Mouse (Mus musculus) layer of hippocampus, postnatal 14 days (tissue): ENCODE measurements around the gene Scube2. TPM values are rescaled to one million over a fixed set of nuclear protein-coding genes. Genes with fewer than 3 reads are reported as not detected.
A peak's percentile ranks its signal among the peaks of the same experiment; 100 is the strongest.

ENCODE experiments used
- DNase-seq, 2 experiments: peaks; one replicate each; pipeline ENCODE4 v3.0.0; 2021 to 2022; ENCODE audit warnings: low spot score in 2 of 2, mixed read lengths in 1 of 2
- total RNA-seq, 2 experiments: library from RNA; stranded (reverse); gene quantifications; 2 replicates each; pipeline ENCODE4 v1.2.3; 2021

Scube2 gene
- total RNA-seq, 2 experiments from 2014 or later = 1.6 to 2.0 TPM

- DNase-seq = no peak
Observed at GRCm38 (mm10) chr7:109803516-109803915, 62.0 kb downstream of the Scube2 start.

GRCm38 (mm10) chr7:109800626-109801025, 64.9 kb downstream of the Scube2 start:
- DNase-seq = no peak

GRCm38 (mm10) chr7:109799168-109799567, 66.3 kb downstream of the Scube2 start:
- no peak for DNase-seq

- no peak for DNase-seq
Observed at GRCm38 (mm10) chr7:109795564-109795963, 69.9 kb downstream of the Scube2 start.

GRCm38 (mm10) chr7:109794556-109794955, 70.9 kb downstream of the Scube2 start:
- DNase-seq = no peak

GRCm38 (mm10) chr7:109792759-109793158, 72.7 kb downstream of the Scube2 start:
- DNase-seq = peak in 1 of 2 experiments; percentile 57

- no peak for DNase-seq
Observed at GRCm38 (mm10) chr7:109790818-109791217, 74.7 kb downstream of the Scube2 start.

- DNase-seq = no peak
Observed at GRCm38 (mm10) chr7:109787860-109788259, 77.6 kb downstream of the Scube2 start.

- DNase-seq = no peak
Observed at GRCm38 (mm10) chr7:109783281-109783680, 82.2 kb downstream of the Scube2 start.

GRCm38 (mm10) chr7:109781470-109782203, 83.8 kb downstream of the Scube2 start, which contains the start of gene Nrip3:
TSS of gene Nrip3 (minus strand) at chr7:109782025.
- DNase-seq = peak; percentile 79 to 81

GRCm38 (mm10) chr7:109781087-109781469, 84.4 kb downstream of the Scube2 start:
- DNase-seq = peak in 1 of 2 experiments; percentile 41

- DNase-seq = no peak
Observed at GRCm38 (mm10) chr7:109772251-109772650, 93.2 kb downstream of the Scube2 start.

GRCm38 (mm10) chr7:109768699-109769383, 96.6 kb downstream of the Scube2 start:
- DNase-seq = no peak

- no peak for DNase-seq
Observed at GRCm38 (mm10) chr7:109767575-109768350, 97.7 kb downstream of the Scube2 start.

- peak in 1 of 2 experiments; percentile 64 for DNase-seq
Observed at GRCm38 (mm10) chr7:109764009-109764408, 101.5 kb downstream of the Scube2 start.

- DNase-seq = no peak
Observed at GRCm38 (mm10) chr7:109756291-109756690, 109.2 kb downstream of the Scube2 start.

- DNase-seq = no peak
Observed at GRCm38 (mm10) chr7:109754034-109754433, 111.4 kb downstream of the Scube2 start.

GRCm38 (mm10) chr7:109752008-109752925, 113.2 kb downstream of the Scube2 start, which contains the start of gene Tmem9b:
TSS of gene Tmem9b (minus strand) at chr7:109752875.
- DNase-seq = peak; percentile 77 to 86

- DNase-seq = no peak
Observed at GRCm38 (mm10) chr7:109751427-109752007, 114.0 kb downstream of the Scube2 start.
